Mouse (Mus musculus) neutrophil, adult 65 days (primary cell): Measurements from ENCODE around the gene Robo2. TPM values are rescaled to one million over a fixed set of nuclear protein-coding genes. Genes with fewer than 3 reads are reported as not detected.

Experiments used
- total RNA-seq: library from RNA; stranded (reverse); gene quantifications from 2 replicates; pipeline ENCODE4 v1.2.4, GENCODE M21; 2023

Gene Robo2
- 0.13 and 0.75 TPM in 2 replicates for total RNA-seq

DNA sequence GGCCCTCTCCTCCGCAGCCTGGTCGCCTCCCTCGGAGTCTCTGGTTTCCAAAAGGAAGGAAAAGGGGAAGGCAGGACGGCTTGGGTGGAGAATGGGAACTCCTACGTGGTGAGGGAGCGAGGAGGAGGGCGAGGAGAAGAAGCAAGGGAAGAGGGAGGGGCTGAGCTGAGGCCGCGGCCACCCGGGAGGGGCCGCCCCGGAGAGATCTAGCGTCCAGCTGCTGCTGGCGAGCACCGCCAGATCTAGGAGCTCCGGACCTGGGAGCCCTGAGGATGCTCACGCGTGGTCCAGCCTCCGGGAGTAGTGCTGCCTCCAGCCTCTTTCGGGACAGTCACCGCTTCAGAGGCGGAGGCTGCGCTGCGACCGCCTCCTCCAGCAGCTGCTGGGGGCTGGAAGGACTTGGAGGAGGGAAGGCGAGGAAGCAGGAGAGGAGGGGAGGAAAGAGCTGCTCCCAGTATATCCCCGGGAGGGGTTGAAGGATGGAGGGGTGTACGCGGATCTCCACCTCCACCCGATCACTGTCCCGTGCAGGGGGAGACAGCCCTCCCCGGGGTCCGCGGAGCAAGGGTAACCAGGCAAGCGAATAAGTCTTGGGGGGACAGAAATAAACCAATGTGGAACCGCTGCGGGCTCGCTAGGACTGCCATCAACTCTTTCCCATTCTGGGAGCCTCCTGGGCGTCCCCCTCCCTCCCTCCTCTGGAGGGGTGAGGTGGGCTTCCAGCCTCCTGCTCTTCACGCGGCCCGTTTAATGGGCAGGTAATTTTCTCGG lies at the start of gene Robo2:
Gene Robo2, minus strand, starts transcription at position 345 of the 771 bp plus-strand sequence.

